25 mouse cellular contexts compared by ENCODE assay signal in genomic region chr8:117865014-117865413, GRCm38 (mm10).
DNase-seq lines count a peak whose midpoint lies in the region; ATAC-seq lines count a peak whose summit lies in the region.
"Had no signal": no experiment of that assay in that cellular context is flagged by ENCODE, and none has a peak within 500 bp of the region (broad histone marks: within the 10 kb centered on the region; RNA-seq: fewer than 3 reads in every experiment).

No protein-coding gene starts in this region.

- intact Hi-C loops in left cerebral cortex, postnatal 4 days (cut with DNase I) = no loop called here

- no peak for ATAC-seq in embryonic facial prominence, embryonic 11.5 days (replicated peaks; ENCODE audit: insufficient number of reproducible peaks, low FRiP score, low TSS enrichment, low read depth)
- ATAC-seq in forebrain, embryonic 14.5 days = peak; percentile 85
- ATAC-seq: hindbrain, embryonic 16.5 days; intestine, embryonic 16.5 days; midbrain, embryonic 15.5 days had no signal

- no peak overlapping the region for H3K9ac ChIP-seq in embryonic facial prominence, embryonic 11.5 days (replicated peaks; ENCODE audit: low read length)
- no peak overlapping the region for H3K9ac ChIP-seq in forebrain, embryonic 14.5 days (ENCODE audit: low read length)
- H3K9ac ChIP-seq: liver, embryonic 15.5 days; lung, embryonic 15.5 days; midbrain, embryonic 15.5 days had no signal

- H3K27me3 ChIP-seq in embryonic facial prominence, embryonic 11.5 days (ENCODE audit: control insufficient read depth, insufficient read depth, low read length) = no peaks in the 10 kb centered on the region
- H3K27me3 ChIP-seq in embryonic facial prominence, embryonic 10.5 days (replicated peaks; ENCODE audit: low read depth, poor library complexity, severe bottlenecking) = peaks cover 4% of the 10 kb centered on the region; the same call in 1 of the 2 replicates
- H3K27me3 ChIP-seq in forebrain, embryonic 14.5 days (replicated peaks; ENCODE audit: control insufficient read depth, insufficient read depth, low read length) = no peaks in the 10 kb centered on the region
- H3K27me3 ChIP-seq: midbrain, embryonic 15.5 days had no signal

- peak; percentile 17 for DNase-seq in embryonic facial prominence, embryonic 11.5 days (ENCODE audit: low spot score)
- DNase-seq in embryonic facial prominence, embryonic 10.5 days (ENCODE audit: low spot score) = no peak
- DNase-seq in left cerebral cortex, postnatal 4 days = peak; percentile 10
- no peak for DNase-seq in left cerebral cortex, adult 18-20 months (ENCODE audit: low spot score in 2 of 2)
- peak; percentile 12 for DNase-seq in brain, adult 2 months (ENCODE audit: low read depth, low spot score)
- peak; percentile 90 for DNase-seq in forebrain, embryonic 14.5 days (ENCODE audit: low spot score)
- DNase-seq in layer of hippocampus, adult 18-20 months (ENCODE audit: low spot score in 2 of 2) = no peak
- no peak for DNase-seq in spleen, adult 12 weeks (ENCODE audit: low spot score)
- DNase-seq: adrenal gland, postnatal 25 days; cerebellum, adult 11-12 months; cerebellum, postnatal 14 days; gastrocnemius, postnatal 36 days; heart, adult 2 months; heart, postnatal 36 days; kidney, postnatal 25 days; liver; lung, postnatal 36 days; thymus, postnatal 25 days had no signal

- H3K36me3 ChIP-seq in embryonic facial prominence, embryonic 11.5 days (replicated peaks; ENCODE audit: control insufficient read depth, insufficient read depth, low read depth, low read length) = no peaks in the 10 kb centered on the region
- no peaks in the 10 kb centered on the region for H3K36me3 ChIP-seq in embryonic facial prominence, embryonic 10.5 days (replicated peaks)
- H3K36me3 ChIP-seq in forebrain, embryonic 14.5 days (ENCODE audit: control insufficient read depth, insufficient read depth, low read length) = no peaks in the 10 kb centered on the region
- H3K36me3 ChIP-seq: limb, embryonic 10.5 days; liver, embryonic 15.5 days; lung, embryonic 15.5 days; midbrain, embryonic 15.5 days had no signal

- H3K9me3 ChIP-seq in embryonic facial prominence, embryonic 11.5 days (replicated peaks; ENCODE audit: control insufficient read depth, low read length) = no peaks in the 10 kb centered on the region
- H3K9me3 ChIP-seq in embryonic facial prominence, embryonic 10.5 days = no peaks in the 10 kb centered on the region
- no peaks in the 10 kb centered on the region for H3K9me3 ChIP-seq in forebrain, embryonic 14.5 days (replicated peaks; ENCODE audit: control insufficient read depth, low read length)
- H3K9me3 ChIP-seq: limb, embryonic 10.5 days; liver, embryonic 15.5 days; lung, embryonic 15.5 days; midbrain, embryonic 15.5 days had no signal

- H3K4me3 ChIP-seq in embryonic facial prominence, embryonic 11.5 days (ENCODE audit: low read depth, low read length) = no peak overlapping the region
- no peak overlapping the region for H3K4me3 ChIP-seq in embryonic facial prominence, embryonic 10.5 days
- no peak overlapping the region for H3K4me3 ChIP-seq in forebrain, embryonic 14.5 days (ENCODE audit: low read depth, low read length)
- H3K4me3 ChIP-seq: heart, adult 2 months; limb, embryonic 10.5 days; liver, embryonic 15.5 days; lung, embryonic 15.5 days; megakaryocyte, embryonic 14.5 days; midbrain, embryonic 15.5 days had no signal

- WGBS in embryonic facial prominence, embryonic 11.5 days = 28% methylated on average over 6 of the region's 6 CpGs
- WGBS in embryonic facial prominence, embryonic 10.5 days = 32% methylated on average over 6 of the region's 6 CpGs
- WGBS in forebrain, embryonic 14.5 days = 9% methylated on average over 6 of the region's 6 CpGs

- no peaks in the 10 kb centered on the region for H3K4me1 ChIP-seq in embryonic facial prominence, embryonic 11.5 days (ENCODE audit: control insufficient read depth, insufficient read depth, low read length)
- H3K4me1 ChIP-seq in embryonic facial prominence, embryonic 10.5 days = peaks cover 14% of the 10 kb centered on the region
- H3K4me1 ChIP-seq in forebrain, embryonic 14.5 days (ENCODE audit: control insufficient read depth, insufficient read depth, low read length) = peaks cover 7% of the 10 kb centered on the region; the same call in 1 of the 2 replicates
- H3K4me1 ChIP-seq: liver, embryonic 15.5 days had no signal

- H3K27ac ChIP-seq in embryonic facial prominence, embryonic 11.5 days (replicated peaks; ENCODE audit: low read depth, low read length) = no peak overlapping the region
- no peak overlapping the region; the same call in 1 of the 2 replicates for H3K27ac ChIP-seq in embryonic facial prominence, embryonic 10.5 days (replicated peaks)
- H3K27ac ChIP-seq in forebrain, embryonic 14.5 days (ENCODE audit: low read depth, low read length) = no peak overlapping the region
- H3K27ac ChIP-seq: heart, adult 2 months; limb, embryonic 10.5 days; liver, embryonic 15.5 days; lung, embryonic 15.5 days; midbrain, embryonic 15.5 days had no signal

- H3K4me2 ChIP-seq in embryonic facial prominence, embryonic 11.5 days (ENCODE audit: low read depth, low read length) = no peak overlapping the region
- H3K4me2 ChIP-seq in forebrain, embryonic 14.5 days (ENCODE audit: low read length) = no peak overlapping the region
- H3K4me2 ChIP-seq: liver, embryonic 15.5 days; lung, embryonic 15.5 days; midbrain, embryonic 15.5 days had no signal

Comparison
In these comparisons a context has a peak if more than half of its experiments do, and no peak if none do; other contexts are left out.
1. DNase-seq: peak in embryonic facial prominence, embryonic 11.5 days (single experiment), left cerebral cortex, postnatal 4 days (single experiment), brain, adult 2 months (single experiment) and forebrain, embryonic 14.5 days (single experiment); none in embryonic facial prominence, embryonic 10.5 days (single experiment), left cerebral cortex, adult 18-20 months (0 of 2), layer of hippocampus, adult 18-20 months (0 of 2) and spleen, adult 12 weeks (single experiment).